Mouse (Mus musculus) myocyte (in vitro differentiated cells): ENCODE measurements around the gene Numb. TPM values are rescaled to one million over a fixed set of nuclear protein-coding genes. Genes with fewer than 3 reads are reported as not detected.
A peak's percentile ranks its signal among the peaks of the same experiment; 100 is the strongest.

Source experiments
- H3K27me3 ChIP-seq: one replicate; pipeline ENCODE4 v1.6.1; 2011; ENCODE audit not compliant: control insufficient read depth, insufficient read depth, insufficient read length
- H3K36me3 ChIP-seq: one replicate; pipeline ENCODE4 v1.6.1; 2011; ENCODE audit not compliant: control insufficient read depth, insufficient read depth
- H3K4me2 ChIP-seq: one replicate; pipeline ENCODE4 v1.6.1; 2011; ENCODE audit warnings: low read depth, control low read depth
- H3K4me3 ChIP-seq: one replicate; pipeline ENCODE4 v1.5.1; 2011; ENCODE audit warnings: mild to moderate bottlenecking, control low read depth, moderate library complexity
- H3K79me2 ChIP-seq: one replicate; pipeline ENCODE4 v1.6.1; 2011; ENCODE audit not compliant: control insufficient read depth, insufficient read depth
- H3ac ChIP-seq: one replicate; pipeline ENCODE4 v1.6.1; 2011; ENCODE audit not compliant: control insufficient read depth, insufficient read length
- CEBPB ChIP-seq: IDR thresholded peaks from 2 replicates; pipeline ENCODE4 v1.6.1; 2011; ENCODE audit warnings: mild to moderate bottlenecking, moderate library complexity; ENCODE audit not compliant: poor library complexity, insufficient read depth, severe bottlenecking
- E2F4 ChIP-seq: IDR thresholded peaks from one replicate; pipeline ENCODE4 v1.6.1; 2011; ENCODE audit warnings: mild to moderate bottlenecking, control low read depth, moderate library complexity; ENCODE audit not compliant: insufficient read depth
- MAX ChIP-seq: IDR thresholded peaks from one replicate; pipeline ENCODE4 v1.6.1; 2011; ENCODE audit warnings: low read depth, mild to moderate bottlenecking, control low read depth
- MYOD1 ChIP-seq, 3 experiments: IDR thresholded peaks; one replicate each; pipeline ENCODE4 v1.6.1; 2011; ENCODE audit warnings: control low read depth in 2 of 3, low read depth in 2 of 3, mild to moderate bottlenecking in 2 of 3, moderate library complexity in 1 of 3; ENCODE audit not compliant: insufficient read length in 2 of 3, control insufficient read depth in 1 of 3
- MYOG ChIP-seq, 3 experiments: IDR thresholded peaks; one replicate each; pipeline ENCODE4 v1.6.1; 2011; ENCODE audit warnings: control low read depth in 2 of 3, low read depth in 2 of 3, mild to moderate bottlenecking in 2 of 3; ENCODE audit not compliant: insufficient read length in 2 of 3, control insufficient read depth in 1 of 3, insufficient read depth in 1 of 3
- POLR2A ChIP-seq: IDR thresholded peaks from one replicate; pipeline ENCODE4 v1.6.1; 2011; ENCODE audit warnings: low read depth, mild to moderate bottlenecking, control low read depth, moderate library complexity; ENCODE audit not compliant: insufficient read length
- POLR2AphosphoS2 ChIP-seq: IDR thresholded peaks from one replicate; pipeline ENCODE4 v1.6.1; 2011; ENCODE audit warnings: low read depth, control low read depth; ENCODE audit not compliant: insufficient read length
- REST ChIP-seq: IDR thresholded peaks from one replicate; pipeline ENCODE4 v1.6.1; 2011; ENCODE audit warnings: mild to moderate bottlenecking, control low read depth, moderate library complexity; ENCODE audit not compliant: insufficient read depth, insufficient read length
- SRF ChIP-seq: IDR thresholded peaks from one replicate; pipeline ENCODE4 v1.6.1; 2011; ENCODE audit warnings: low read depth; ENCODE audit not compliant: control insufficient read depth, insufficient read length
- TCF12 ChIP-seq: IDR thresholded peaks from one replicate; pipeline ENCODE4 v1.6.1; 2011; ENCODE audit warnings: mild to moderate bottlenecking, control low read depth; ENCODE audit not compliant: poor library complexity, insufficient read depth, severe bottlenecking
- TCF3 ChIP-seq: IDR thresholded peaks from one replicate; pipeline ENCODE4 v1.6.1; 2011; ENCODE audit warnings: low read depth, control low read depth; ENCODE audit not compliant: insufficient read length
- USF1 ChIP-seq: IDR thresholded peaks from one replicate; pipeline ENCODE4 v1.6.1; 2011; ENCODE audit warnings: low read depth, mild to moderate bottlenecking, control low read depth, moderate library complexity
- polyA plus RNA-seq: library from polyadenylated mRNA; unstranded; fragments of >200 nt; fragmentation: generic; extraction: Trizol; gene quantifications from one replicate; pipeline ENCODE4 v1.2.1, GENCODE M21; 2012; ENCODE audit warnings: missing spikeins

The Numb gene
- polyA plus RNA-seq, 1 experiment, result 10.0 TPM

DNA sequence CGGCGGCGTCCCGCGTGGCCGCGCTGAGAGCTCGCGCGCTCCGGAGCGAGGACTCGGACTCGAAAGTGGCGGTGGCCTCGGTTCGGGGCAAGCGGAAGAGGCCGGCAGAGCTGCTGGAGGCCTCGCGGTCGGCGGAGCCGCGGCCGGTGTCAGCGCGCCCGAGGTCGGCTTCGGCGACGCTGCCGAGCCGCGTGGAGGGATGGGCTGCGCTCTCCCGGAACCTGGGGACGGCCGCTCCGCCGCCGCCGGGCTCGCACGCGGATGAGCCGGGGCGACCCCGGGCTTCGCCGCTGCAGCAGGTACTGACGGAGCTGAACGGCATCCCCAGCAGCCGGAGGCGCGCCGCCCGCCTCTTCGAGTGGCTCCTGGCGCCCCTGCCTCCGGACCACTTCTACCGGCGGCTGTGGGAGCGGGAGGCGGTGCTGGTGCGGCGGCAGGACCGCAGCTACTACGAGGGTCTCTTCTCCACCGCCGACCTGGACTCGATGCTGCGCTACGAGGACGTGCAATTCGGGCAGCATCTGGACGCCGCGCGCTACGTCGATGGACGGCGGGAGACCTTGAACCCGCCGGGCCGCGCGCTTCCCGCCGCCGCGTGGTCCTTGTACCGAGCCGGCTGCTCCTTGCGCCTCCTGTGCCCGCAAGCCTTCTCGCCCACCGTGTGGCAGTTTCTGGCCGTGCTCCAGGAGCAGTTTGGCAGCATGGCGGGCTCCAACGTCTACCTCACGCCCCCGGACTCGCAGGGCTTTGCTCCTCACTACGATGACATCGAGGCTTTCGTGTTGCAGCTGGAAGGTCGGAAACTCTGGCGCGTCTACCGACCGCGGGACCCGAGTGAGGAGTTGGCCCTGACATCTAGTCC lies 29.3 kb upstream of the Numb start:
- TF ChIP-seq MYOD1 (IDR thresholded peaks at IDR 0.05; ENCODE audit: control insufficient read depth in 1 of 3, insufficient read length in 2 of 3, low read depth in 2 of 3), result no peak
- TF ChIP-seq TCF12, result no peak
- TF ChIP-seq CEBPB, result no peak
- TF ChIP-seq SRF, result no peak
- no peak for TF ChIP-seq MAX
- TF ChIP-seq REST, result no peak
- TF ChIP-seq E2F4, result no peak
- TF ChIP-seq POLR2A, result peak; percentile 33
- Histone ChIP-seq H3K4me3 (peak overlapping the region; percentile 29), H3K36me3 (no peaks in the 10 kb centered on the region), H3K27me3 (no peaks in the 10 kb centered on the region), H3ac (peak overlapping the region; percentile 69), H3K79me2 (peaks cover 20% of the 10 kb centered on the region), H3K4me2 (peak overlapping the region; percentile 73)

DNA sequence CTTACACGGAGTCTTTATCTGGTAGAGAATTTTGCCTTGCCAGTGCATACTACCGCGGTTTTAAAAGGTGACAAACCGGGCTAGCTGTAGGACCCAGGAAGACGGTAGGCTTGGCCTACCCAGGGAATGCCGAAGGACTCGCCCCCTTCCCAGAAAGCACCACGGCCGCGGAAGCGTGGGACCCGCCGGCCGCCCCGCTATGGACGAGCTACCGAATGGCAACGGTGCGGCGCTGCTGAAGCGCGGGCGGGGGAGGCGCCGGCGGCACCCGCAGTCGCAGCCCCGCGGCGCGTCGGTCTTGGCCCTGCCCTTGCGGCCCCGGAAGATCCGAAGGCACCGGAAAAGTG lies 28.7 kb upstream of the Numb start, which contains the start of gene Riox1:
TSS of gene Riox1 (plus strand) at position 116 of the 347 bp plus-strand sequence.
- H3ac ChIP-seq, result peak within 1 kb of the TSS; percentile 69
- H3K4me3 ChIP-seq, result peak within 1 kb of the TSS; percentile 29
- peak within 1 kb of the TSS; percentile 82 for H3K4me2 ChIP-seq
- H3K79me2 ChIP-seq, result peaks cover 20% of the 10 kb centered on the region
- H3K36me3 ChIP-seq, result no peaks in the 10 kb centered on the region
- no peaks in the 10 kb centered on the region for H3K27me3 ChIP-seq
- TF ChIP-seq TCF12 (no peak), POLR2A (peak; percentile 93), POLR2AphosphoS2 (peak; percentile 95)

DNA sequence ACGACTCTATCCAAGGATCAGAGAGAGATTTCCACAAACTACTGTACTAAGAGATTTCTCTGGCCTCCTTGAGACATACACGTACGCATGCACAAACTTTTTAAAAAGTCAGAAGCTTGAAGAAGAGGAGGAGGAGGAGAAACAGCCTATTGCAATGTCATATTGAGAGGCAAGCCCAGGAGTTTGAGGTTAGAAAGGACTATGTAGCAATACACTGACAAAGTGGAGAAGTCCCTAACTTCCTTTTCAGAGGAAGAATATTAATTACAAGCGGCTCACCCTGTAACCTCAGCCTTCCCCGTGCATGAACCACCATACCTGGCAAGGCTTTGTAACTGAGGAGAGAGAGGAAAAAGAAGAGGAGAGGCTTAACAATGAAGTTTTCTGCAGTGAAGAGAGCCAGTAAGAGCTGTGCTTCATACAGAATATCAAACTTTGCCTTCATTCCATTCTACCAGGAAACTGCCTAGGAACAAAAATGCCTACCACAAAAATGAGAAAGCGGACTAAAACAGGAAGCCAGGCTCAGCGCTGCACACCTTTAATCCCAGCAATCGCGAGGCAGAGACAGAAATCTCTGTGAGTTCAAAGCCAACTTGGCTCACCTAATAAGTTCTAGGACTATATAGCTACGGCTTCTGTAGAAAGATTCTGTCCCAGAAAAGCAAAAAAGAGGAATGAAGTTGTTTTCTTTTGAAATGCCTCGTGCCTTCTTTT lies 28.2 kb upstream of the Numb start:
- Histone ChIP-seq H3ac (peak overlapping the region; percentile 69), H3K4me2 (peak overlapping the region; percentile 82), H3K36me3 (no peaks in the 10 kb centered on the region), H3K27me3 (no peaks in the 10 kb centered on the region), H3K79me2 (peaks cover 20% of the 10 kb centered on the region), H3K4me3 (peak overlapping the region; percentile 29)
- no peak for TF ChIP-seq TCF3

- TF ChIP-seq REST, result no peak
- TF ChIP-seq MAX, result no peak
- no peak for TF ChIP-seq MYOG (IDR thresholded peaks at IDR 0.05; ENCODE audit: control insufficient read depth in 1 of 3, insufficient read depth in 1 of 3, insufficient read length in 2 of 3, low read depth in 2 of 3)
- no peak for TF ChIP-seq TCF3
- TF ChIP-seq CEBPB, result no peak
- TF ChIP-seq USF1, result no peak
- TF ChIP-seq TCF12, result no peak
- TF ChIP-seq E2F4, result no peak
- no peak for TF ChIP-seq POLR2AphosphoS2
- TF ChIP-seq POLR2A, result no peak
- no peak for TF ChIP-seq MYOD1 (IDR thresholded peaks at IDR 0.05; ENCODE audit: control insufficient read depth in 1 of 3, insufficient read length in 2 of 3, low read depth in 2 of 3)
- Histone ChIP-seq H3ac (no peak overlapping the region), H3K27me3 (no peaks in the 10 kb centered on the region), H3K79me2 (peaks cover 20% of the 10 kb centered on the region), H3K4me2 (no peak overlapping the region), H3K4me3 (no peak overlapping the region), H3K36me3 (no peaks in the 10 kb centered on the region)
Observed at GRCm38 (mm10) chr12:83949043-83949442, 27.3 kb upstream of the Numb start.

DNA sequence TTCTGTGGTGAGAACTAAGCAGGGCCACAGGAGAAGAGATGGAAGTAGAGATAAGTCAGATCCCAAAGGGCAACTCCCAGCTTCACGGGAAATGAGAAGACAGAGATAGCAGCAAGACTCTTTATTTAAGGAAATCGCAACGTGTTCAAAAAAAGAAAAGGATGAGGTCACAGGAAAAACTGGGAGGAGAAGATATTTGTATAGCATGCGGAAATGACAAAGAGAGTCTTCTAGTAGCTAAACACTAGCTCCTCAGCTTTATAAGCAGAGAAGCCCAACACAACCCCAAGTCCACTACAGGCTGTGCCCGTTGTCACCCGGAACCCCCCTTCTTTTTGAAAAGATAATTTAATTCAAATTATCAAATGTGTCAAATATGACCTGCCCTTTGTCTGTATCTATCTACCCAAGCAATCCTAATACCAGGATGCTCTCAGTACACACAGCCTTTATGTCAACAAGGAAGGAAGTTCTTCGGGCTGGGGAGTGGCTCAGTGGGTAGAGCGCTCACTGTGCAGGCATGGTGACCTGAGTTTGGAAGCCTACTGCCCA lies 25.6 kb upstream of the Numb start:
- H3K4me3 ChIP-seq, result no peak overlapping the region
- H3K4me2 ChIP-seq, result no peak overlapping the region
- H3K79me2 ChIP-seq, result peaks cover 12% of the 10 kb centered on the region
- no peaks in the 10 kb centered on the region for H3K27me3 ChIP-seq
- TF ChIP-seq REST (no peak), SRF (no peak), USF1 (no peak), POLR2A (no peak), E2F4 (no peak), CEBPB (no peak), TCF3 (no peak), POLR2AphosphoS2 (no peak), MAX (no peak), MYOD1 (IDR thresholded peaks at IDR 0.05; ENCODE audit: control insufficient read depth in 1 of 3, insufficient read length in 2 of 3, low read depth in 2 of 3) (no peak), TCF12 (no peak), MYOG (IDR thresholded peaks at IDR 0.05; ENCODE audit: control insufficient read depth in 1 of 3, insufficient read depth in 1 of 3, insufficient read length in 2 of 3, low read depth in 2 of 3) (no peak)
- no peaks in the 10 kb centered on the region for H3K36me3 ChIP-seq
- H3ac ChIP-seq, result no peak overlapping the region
